ENCODE assay signal across 8 mouse cellular contexts in the genomic region with DNA sequence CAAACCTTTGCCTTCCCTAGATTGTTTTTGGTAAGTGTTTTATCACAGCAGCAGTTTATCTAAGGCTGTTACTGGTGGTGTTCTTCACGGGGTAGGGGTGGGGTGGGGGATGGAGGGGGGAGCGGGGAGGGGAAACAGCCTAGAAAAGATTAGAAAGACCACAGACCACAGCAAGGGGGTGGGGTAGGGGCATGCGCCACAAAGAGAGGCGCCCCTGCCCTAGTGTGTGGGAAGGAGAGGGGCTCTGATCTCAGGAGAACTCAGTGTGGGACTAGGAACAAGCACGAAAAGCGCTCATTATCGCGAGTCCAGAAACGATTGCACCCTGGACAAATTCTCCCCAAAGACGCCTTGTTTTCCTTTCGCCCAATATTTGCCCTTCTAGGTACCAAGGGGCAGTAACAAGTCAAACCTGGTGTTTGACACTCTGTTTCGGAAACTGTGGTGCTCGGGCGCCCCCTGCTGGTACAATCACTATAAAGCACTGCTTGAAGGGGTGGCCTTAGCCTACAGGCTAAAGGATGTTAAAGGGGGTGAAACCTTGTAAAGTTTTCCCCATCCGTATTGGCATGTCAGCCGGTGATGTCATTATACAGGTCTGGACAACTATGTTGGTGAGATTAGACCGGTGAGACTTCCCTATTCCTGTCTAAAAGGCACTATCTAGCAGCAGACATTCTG. TPM values are rescaled to one million over a fixed set of nuclear protein-coding genes. Genes with fewer than 3 reads are reported as not detected.
DNase-seq lines count a peak whose midpoint lies in the region; TF ChIP-seq lines count a peak whose summit lies in the region.

No protein-coding gene starts in this region.

- no peaks in the 10 kb centered on the region for H3K36me3 ChIP-seq in megakaryocyte, embryonic 14.5 days (replicated peaks; ENCODE audit: low read length)

- no peak overlapping the region for H3K4me3 ChIP-seq in cortical plate, adult 2 months (ENCODE audit: insufficient read depth, low read length)
- H3K4me3 ChIP-seq in megakaryocyte, embryonic 14.5 days (replicated peaks) = peak overlapping the region; percentile 56

- intact Hi-C loops in heart, postnatal 14 days (cut with DNase I) = no loop called here

- no peak overlapping the region for H3K27ac ChIP-seq in cortical plate, adult 2 months (ENCODE audit: insufficient read depth, low read length)

- peaks cover 39% of the 10 kb centered on the region for H3K27me3 ChIP-seq in megakaryocyte, embryonic 14.5 days (replicated peaks)

- TF ChIP-seq POLR2A in cortical plate, adult 2 months (IDR thresholded peaks at IDR 0.05; ENCODE audit: extremely low read depth, insufficient read depth, low read length) = no peak

- TF ChIP-seq CTCF in cortical plate, adult 2 months (IDR thresholded peaks at IDR 0.05; ENCODE audit: extremely low read depth, insufficient read depth, low read length) = peak; percentile 76

- peak; percentile 75 for DNase-seq in kidney, adult 18-20 months
- DNase-seq in kidney, adult 11 months = no peak
- peak; percentile 65 to 74 for DNase-seq in adrenal gland, adult 18-20 months (ENCODE audit: low spot score in 2 of 2)
- DNase-seq in heart, postnatal 14 days = peak; percentile 72 to 81
- DNase-seq in layer of hippocampus, postnatal 10 days (ENCODE audit: low spot score in 2 of 2) = peak; percentile 72 to 76
- peak; percentile 73 to 91 for DNase-seq in spleen, postnatal 4 days (ENCODE audit: low spot score in 2 of 2)

- no peaks in the 10 kb centered on the region for H3K4me1 ChIP-seq in cortical plate, adult 2 months (ENCODE audit: control insufficient read depth, insufficient read depth, low read length)
- peaks cover 9% of the 10 kb centered on the region; the same call in 1 of the 2 replicates for H3K4me1 ChIP-seq in megakaryocyte, embryonic 14.5 days

- peaks cover 11% of the 10 kb centered on the region for H3K9me3 ChIP-seq in megakaryocyte, embryonic 14.5 days

RNA-seq across cellular contexts. Expression of a gene that starts 1.1 kb away (rescaled TPM):
- 1 to 10 TPM in 1 of 2 experiments, not detected in 1; 1.1 TPM for total RNA-seq in adrenal gland, adult 18-20 months (2021)
- not detected in 2 replicates for polyA plus RNA-seq in cortical plate, adult 2 months (2012; rRNA removed)
- total RNA-seq in heart, postnatal 14 days (2021) = not detected
- total RNA-seq in layer of hippocampus, postnatal 10 days (2021) = not detected
- polyA plus RNA-seq in megakaryocyte, embryonic 14.5 days (2012; ENCODE audit: insufficient read depth, low replicate concordance) = not detected in 2 replicates

RNA-seq across cellular contexts. Expression of a gene that starts 16.3 kb away (rescaled TPM):
- total RNA-seq in adrenal gland, adult 18-20 months (2021) = not detected
- polyA plus RNA-seq in cortical plate, adult 2 months (2012; rRNA removed) = not detected in 2 replicates
- not detected for total RNA-seq in heart, postnatal 14 days (2021)
- not detected for total RNA-seq in layer of hippocampus, postnatal 10 days (2021)
- polyA plus RNA-seq in megakaryocyte, embryonic 14.5 days (2012; ENCODE audit: insufficient read depth, low replicate concordance) = not detected in 2 replicates

RNA-seq across cellular contexts. Expression of a gene that starts 53.6 kb away (rescaled TPM):
- total RNA-seq in adrenal gland, adult 18-20 months (2021) = not detected
- not detected in 2 replicates for polyA plus RNA-seq in cortical plate, adult 2 months (2012; rRNA removed)
- not detected for total RNA-seq in heart, postnatal 14 days (2021)
- not detected for total RNA-seq in layer of hippocampus, postnatal 10 days (2021)
- polyA plus RNA-seq in megakaryocyte, embryonic 14.5 days (2012; ENCODE audit: insufficient read depth, low replicate concordance) = not detected in 2 replicates
